Mouse (Mus musculus): ENCODE measurements at regions not wholly inside any gene's neighbourhood (a gene's known extent, or its start where the extent isn't known, plus 50 kb on each side); places are given as distances from the start of the nearest gene placed in this dataset.

- TF ChIP-seq CTCF (IDR thresholded peaks at IDR 0.05; ENCODE audit: low read depth): no peak
- Histone ChIP-seq H3K4me1 (ENCODE audit: insufficient read depth, low read length) (no peaks in the 10 kb centered on the region), H3K36me3 (ENCODE audit: insufficient read depth, low read length) (no peaks in the 10 kb centered on the region), H3K27ac (no peak overlapping the region), H3K27me3 (ENCODE audit: insufficient read depth, low read length) (no peaks in the 10 kb centered on the region), H3K4me2 (ENCODE audit: low read depth, low read length) (no peak overlapping the region), H3K9ac (replicated peaks; ENCODE audit: low read length) (no peak overlapping the region), H3K9me3 (ENCODE audit: low read length) (no peaks in the 10 kb centered on the region), H3K4me3 (ENCODE audit: low read length) (no peak overlapping the region)
- DNase-seq (ENCODE audit: low spot score) (no peak), ATAC-seq (no peak)
- WGBS: 75% methylated on average over 3 of the region's 3 CpGs
These were observed 99.8 kb downstream of the Olfm4 start for GRCm38 (mm10) chr14:80083724-80084123.

- Histone ChIP-seq H3K27ac (no peak overlapping the region), H3K4me2 (ENCODE audit: low read depth, low read length) (no peak overlapping the region), H3K4me3 (ENCODE audit: low read length) (no peak overlapping the region), H3K4me1 (ENCODE audit: insufficient read depth, low read length) (no peaks in the 10 kb centered on the region), H3K27me3 (ENCODE audit: insufficient read depth, low read length) (no peaks in the 10 kb centered on the region), H3K36me3 (ENCODE audit: insufficient read depth, low read length) (no peaks in the 10 kb centered on the region), H3K9me3 (ENCODE audit: low read length) (no peaks in the 10 kb centered on the region), H3K9ac (replicated peaks; ENCODE audit: low read length) (no peak overlapping the region)
- 63% methylated on average over 1 of the region's 1 CpGs for WGBS
- TF ChIP-seq CTCF (IDR thresholded peaks at IDR 0.05; ENCODE audit: low read depth): no peak
- no peak for DNase-seq (ENCODE audit: low spot score)
- no peak for ATAC-seq
These were observed 113.4 kb downstream of the Olfm4 start for GRCm38 (mm10) chr14:80097238-80097637.

- H3K4me2 ChIP-seq (ENCODE audit: low read depth, low read length): no peak overlapping the region
- no peak for TF ChIP-seq CTCF (IDR thresholded peaks at IDR 0.05; ENCODE audit: low read depth)
- no peaks in the 10 kb centered on the region for H3K4me1 ChIP-seq (ENCODE audit: insufficient read depth, low read length)
- H3K4me3 ChIP-seq (ENCODE audit: low read length): no peak overlapping the region
- no peaks in the 10 kb centered on the region for H3K27me3 ChIP-seq (ENCODE audit: insufficient read depth, low read length)
- 75% methylated on average over 6 of the region's 6 CpGs for WGBS
- no peaks in the 10 kb centered on the region for H3K36me3 ChIP-seq (ENCODE audit: insufficient read depth, low read length)
- no peak overlapping the region for H3K9ac ChIP-seq (replicated peaks; ENCODE audit: low read length)
- no peak for DNase-seq (ENCODE audit: low spot score)
- ATAC-seq: no peak
- no peaks in the 10 kb centered on the region for H3K9me3 ChIP-seq (ENCODE audit: low read length)
- no peak overlapping the region for H3K27ac ChIP-seq
These were observed 129.3 kb downstream of the Olfm4 start for GRCm38 (mm10) chr14:80113115-80113687.

- H3K4me2 ChIP-seq (ENCODE audit: low read depth, low read length): no peak overlapping the region
- TF ChIP-seq CTCF (IDR thresholded peaks at IDR 0.05; ENCODE audit: low read depth): no peak
- no peaks in the 10 kb centered on the region for H3K9me3 ChIP-seq (ENCODE audit: low read length)
- no peaks in the 10 kb centered on the region for H3K36me3 ChIP-seq (ENCODE audit: insufficient read depth, low read length)
- H3K27me3 ChIP-seq (ENCODE audit: insufficient read depth, low read length): no peaks in the 10 kb centered on the region
- no peak overlapping the region for H3K4me3 ChIP-seq (ENCODE audit: low read length)
- DNase-seq (ENCODE audit: low spot score) (no peak), ATAC-seq (no peak)
- H3K27ac ChIP-seq: no peak overlapping the region
- H3K9ac ChIP-seq (replicated peaks; ENCODE audit: low read length): no peak overlapping the region
- H3K4me1 ChIP-seq (ENCODE audit: insufficient read depth, low read length): no peaks in the 10 kb centered on the region
These were observed 130.4 kb downstream of the Olfm4 start for GRCm38 (mm10) chr14:80114326-80114725.

GRCm38 (mm10) chr14:80125156-80125555, 141.3 kb downstream of the Olfm4 start:
- DNase-seq (ENCODE audit: low spot score): no peak
- Histone ChIP-seq H3K4me2 (ENCODE audit: low read depth, low read length) (no peak overlapping the region), H3K36me3 (ENCODE audit: insufficient read depth, low read length) (no peaks in the 10 kb centered on the region), H3K4me3 (ENCODE audit: low read length) (no peak overlapping the region), H3K27me3 (ENCODE audit: insufficient read depth, low read length) (no peaks in the 10 kb centered on the region), H3K4me1 (ENCODE audit: insufficient read depth, low read length) (no peaks in the 10 kb centered on the region), H3K27ac (no peak overlapping the region), H3K9ac (replicated peaks; ENCODE audit: low read length) (no peak overlapping the region), H3K9me3 (ENCODE audit: low read length) (no peaks in the 10 kb centered on the region)
- 62% methylated on average over 4 of the region's 4 CpGs for WGBS
- no peak for ATAC-seq
- no peak for TF ChIP-seq CTCF (IDR thresholded peaks at IDR 0.05; ENCODE audit: low read depth)

- DNase-seq (ENCODE audit: low spot score): no peak
- H3K4me3 ChIP-seq (ENCODE audit: low read length): no peak overlapping the region
- no peaks in the 10 kb centered on the region for H3K4me1 ChIP-seq (ENCODE audit: insufficient read depth, low read length)
- H3K27ac ChIP-seq: no peak overlapping the region
- H3K9ac ChIP-seq (replicated peaks; ENCODE audit: low read length): no peak overlapping the region
- ATAC-seq: no peak
- no peak for TF ChIP-seq CTCF (IDR thresholded peaks at IDR 0.05; ENCODE audit: low read depth)
- H3K36me3 ChIP-seq (ENCODE audit: insufficient read depth, low read length): no peaks in the 10 kb centered on the region
- WGBS: 83% methylated on average over 2 of the region's 2 CpGs
- H3K9me3 ChIP-seq (ENCODE audit: low read length): no peaks in the 10 kb centered on the region
- no peaks in the 10 kb centered on the region for H3K27me3 ChIP-seq (ENCODE audit: insufficient read depth, low read length)
- H3K4me2 ChIP-seq (ENCODE audit: low read depth, low read length): no peak overlapping the region
These were observed 144.3 kb downstream of the Olfm4 start for GRCm38 (mm10) chr14:80128181-80128580.

DNA sequence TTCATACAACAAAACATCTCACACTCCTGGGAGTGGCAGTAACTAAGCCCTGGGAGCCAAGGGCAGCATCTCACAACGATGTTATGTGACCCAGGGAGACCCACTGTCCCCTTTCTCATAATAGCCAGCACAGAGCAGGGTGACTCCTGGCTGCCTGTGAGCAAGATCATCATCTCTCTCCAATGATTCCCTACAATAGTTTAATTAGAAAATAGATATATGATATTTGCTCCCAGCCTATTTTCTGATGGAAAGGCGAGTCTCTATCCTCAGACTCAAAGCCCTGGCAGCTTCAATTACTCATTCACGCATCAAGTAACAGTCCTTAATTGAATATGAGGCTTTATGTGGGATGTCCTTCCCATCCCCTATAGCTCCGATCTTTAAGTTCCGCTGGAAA, 153.7 kb downstream of the Olfm4 start:
- no peaks in the 10 kb centered on the region for H3K9me3 ChIP-seq (ENCODE audit: low read length)
- H3K27ac ChIP-seq: no peak overlapping the region
- no peaks in the 10 kb centered on the region for H3K36me3 ChIP-seq (ENCODE audit: insufficient read depth, low read length)
- no peak overlapping the region for H3K9ac ChIP-seq (replicated peaks; ENCODE audit: low read length)
- H3K4me1 ChIP-seq (ENCODE audit: insufficient read depth, low read length): 0 out of 2 replicates have a peak, but pooled peaks cover 4% of the 10 kb centered on the region
- H3K4me3 ChIP-seq (ENCODE audit: low read length): no peak overlapping the region
- DNase-seq (ENCODE audit: low spot score) (no peak), ATAC-seq (no peak)
- WGBS: 39% methylated on average over 5 of the region's 5 CpGs
- no peaks in the 10 kb centered on the region for H3K27me3 ChIP-seq (ENCODE audit: insufficient read depth, low read length)
- TF ChIP-seq CTCF (IDR thresholded peaks at IDR 0.05; ENCODE audit: low read depth): no peak
- H3K4me2 ChIP-seq (ENCODE audit: low read depth, low read length): no peak overlapping the region

Data from hindbrain, postnatal 0 days (tissue).